Mouse (Mus musculus) retina, postnatal 1 day (tissue): ENCODE data around the gene Ttyh1.
A peak's percentile ranks its signal among the peaks of the same experiment; 100 is the strongest.

Experiments
- DNase-seq: peaks from one replicate; pipeline ENCODE4 v3.0.0-alpha.2; 2012

Gene Ttyh1

DNA sequence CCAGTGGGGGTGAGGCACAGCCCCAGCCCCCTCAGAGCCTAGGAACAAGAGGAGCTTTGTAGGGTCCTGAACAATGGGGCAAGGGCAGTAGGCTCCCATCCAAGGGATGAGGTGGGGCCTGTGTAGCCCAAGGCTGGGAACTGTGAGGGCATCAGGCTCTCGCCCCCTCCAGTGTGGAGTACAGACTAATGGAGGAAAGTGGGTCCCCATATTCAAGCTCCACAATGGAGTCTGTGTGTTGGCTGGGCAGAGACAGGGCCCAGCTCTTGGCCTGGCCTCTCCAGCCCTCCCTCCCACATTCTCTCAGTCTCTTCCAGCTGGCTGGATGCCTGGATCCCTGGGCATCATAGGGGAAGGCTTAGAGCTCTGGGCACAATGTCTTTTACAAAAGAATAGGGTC, 4.5 kb downstream of the Ttyh1 start:
- DNase-seq: peak; percentile 95

DNA sequence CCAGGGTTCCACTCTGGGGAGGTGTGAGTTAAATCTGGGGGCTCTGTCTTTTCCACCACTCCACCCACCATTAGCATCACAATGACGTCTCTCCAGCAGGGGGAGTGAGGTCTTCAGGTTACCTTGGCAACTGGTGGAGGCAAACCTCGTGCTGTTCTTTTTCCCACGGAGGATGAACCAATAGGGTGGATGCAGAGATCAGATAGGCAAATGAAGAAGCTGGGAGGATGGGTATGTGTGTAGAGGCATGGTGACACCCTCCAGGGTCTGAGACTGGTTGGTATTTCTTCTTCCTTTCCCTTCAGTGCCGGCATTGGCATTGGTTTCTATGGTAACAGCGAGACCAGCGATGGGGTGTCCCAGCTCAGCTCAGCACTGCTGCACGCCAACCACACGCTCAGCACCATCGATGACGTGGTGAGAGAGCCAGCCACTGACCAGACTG, 5.1 kb downstream of the Ttyh1 start:
- peak; percentile 95 for DNase-seq

DNA sequence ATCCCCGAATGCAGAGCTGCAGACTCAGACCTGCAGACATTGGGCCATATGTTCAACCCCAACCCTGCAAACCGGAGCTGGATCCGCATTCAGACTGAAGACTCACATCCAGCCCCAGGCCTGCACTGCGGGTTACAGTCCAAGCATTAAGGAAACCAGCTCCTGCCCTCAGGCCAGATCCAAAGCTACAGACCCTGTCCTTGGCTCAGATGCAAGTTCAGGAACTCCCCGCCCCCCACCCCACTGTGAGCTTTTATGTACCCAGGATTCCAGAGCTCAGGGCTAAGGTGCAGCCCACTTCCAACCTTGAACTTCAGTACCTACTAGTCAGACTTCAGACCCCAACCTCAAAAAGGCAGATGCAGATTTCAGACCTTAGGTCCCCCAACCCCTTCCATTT, 5.6 kb downstream of the Ttyh1 start:
- no peak for DNase-seq

DNA sequence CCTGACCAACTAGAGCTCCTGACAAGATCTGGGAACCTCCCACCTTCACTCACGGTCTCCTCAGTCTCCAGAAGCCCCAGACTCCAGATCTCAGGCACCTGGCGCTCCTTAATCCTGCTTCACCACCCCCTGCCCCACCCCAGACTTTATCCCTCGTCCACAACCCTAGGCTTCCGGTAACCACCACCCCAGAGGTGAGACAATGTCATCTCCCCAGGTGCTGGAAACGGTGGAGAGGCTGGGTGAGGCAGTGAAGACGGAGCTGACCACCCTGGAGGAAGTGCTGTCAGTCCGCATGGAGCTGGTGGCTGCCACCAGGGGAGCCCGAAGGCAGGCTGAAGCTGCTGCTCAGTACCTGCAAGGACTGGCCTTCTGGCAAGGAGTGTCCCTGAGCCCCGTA, 6.1 kb downstream of the Ttyh1 start:
- no peak for DNase-seq

DNA sequence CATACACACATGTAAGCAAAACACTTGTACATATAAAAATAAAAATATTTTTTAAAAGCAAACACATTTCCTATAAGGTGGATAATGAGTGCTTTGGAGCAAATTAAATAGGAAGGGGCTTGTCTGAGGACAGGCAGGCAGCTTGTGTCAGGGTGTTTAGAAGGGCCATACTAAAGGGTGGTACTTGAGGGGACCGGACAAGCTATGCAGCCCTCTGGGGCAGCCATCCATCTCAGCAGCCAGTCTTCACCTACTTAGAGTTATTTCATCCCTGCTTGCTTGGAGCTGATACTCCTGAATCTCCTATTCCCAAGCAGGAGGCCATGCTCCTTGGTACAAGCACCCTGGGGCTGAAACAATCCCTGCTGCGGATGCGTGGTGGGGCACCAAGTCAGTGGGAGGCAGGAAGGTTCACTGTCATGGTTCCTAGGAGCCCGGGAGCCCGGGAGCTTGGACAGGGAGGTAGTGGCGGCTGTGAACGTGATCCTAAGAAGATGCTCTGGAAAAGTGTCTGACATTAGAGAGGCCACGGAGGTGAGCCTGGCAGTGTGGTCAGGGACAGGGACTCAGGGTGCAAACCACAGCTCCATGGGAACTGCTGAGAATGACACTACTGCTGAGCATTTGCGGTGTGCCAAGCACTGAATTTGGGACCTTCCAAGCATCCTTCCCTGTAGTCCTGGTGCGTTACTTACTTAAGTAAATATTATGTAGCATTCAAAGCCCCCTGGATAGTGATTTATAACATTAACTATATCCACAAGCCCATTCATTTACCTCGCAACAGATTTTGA, 8.0 kb downstream of the Ttyh1 start:
- no peak for DNase-seq

DNA sequence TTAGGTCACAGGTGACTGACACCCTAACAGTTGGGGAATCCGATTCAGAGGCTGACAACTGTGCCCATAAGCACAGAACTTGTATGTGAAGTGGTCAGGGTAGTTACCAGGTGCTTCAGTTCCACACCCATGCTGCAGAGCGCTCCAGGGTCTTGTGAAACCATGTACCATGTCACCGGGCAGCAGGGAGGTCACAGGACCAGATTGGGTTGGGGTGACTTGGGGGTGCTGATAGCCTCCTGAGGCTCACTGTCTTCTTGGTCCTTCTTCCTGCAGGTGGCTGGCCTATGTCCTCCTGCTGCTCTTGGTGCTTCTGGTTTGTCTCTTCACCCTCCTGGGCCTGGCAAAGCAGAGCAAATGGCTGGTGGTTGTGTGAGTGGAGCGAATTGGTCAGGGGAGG, 8.7 kb downstream of the Ttyh1 start:
- DNase-seq: no peak

DNA sequence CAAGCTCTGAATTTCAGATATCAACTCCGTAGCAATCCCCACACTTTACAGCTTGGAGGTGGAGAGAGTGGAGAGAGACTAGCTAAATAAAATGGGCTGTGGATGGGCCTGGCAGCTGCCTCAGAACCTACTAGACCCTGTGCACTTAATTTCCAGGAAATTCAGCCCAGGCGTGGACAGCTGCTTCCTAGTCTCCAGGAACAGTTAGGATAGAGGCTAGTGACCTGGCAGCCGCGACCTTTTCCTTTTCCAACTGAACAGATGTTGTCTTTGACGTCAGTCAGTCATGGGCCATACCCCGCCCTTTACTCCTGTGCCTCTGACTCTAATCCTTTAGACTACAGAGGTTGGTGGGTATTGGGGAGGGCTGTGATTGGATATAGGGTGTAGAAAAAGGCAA, 9.7 kb downstream of the Ttyh1 start:
- peak; percentile 19 for DNase-seq

DNA sequence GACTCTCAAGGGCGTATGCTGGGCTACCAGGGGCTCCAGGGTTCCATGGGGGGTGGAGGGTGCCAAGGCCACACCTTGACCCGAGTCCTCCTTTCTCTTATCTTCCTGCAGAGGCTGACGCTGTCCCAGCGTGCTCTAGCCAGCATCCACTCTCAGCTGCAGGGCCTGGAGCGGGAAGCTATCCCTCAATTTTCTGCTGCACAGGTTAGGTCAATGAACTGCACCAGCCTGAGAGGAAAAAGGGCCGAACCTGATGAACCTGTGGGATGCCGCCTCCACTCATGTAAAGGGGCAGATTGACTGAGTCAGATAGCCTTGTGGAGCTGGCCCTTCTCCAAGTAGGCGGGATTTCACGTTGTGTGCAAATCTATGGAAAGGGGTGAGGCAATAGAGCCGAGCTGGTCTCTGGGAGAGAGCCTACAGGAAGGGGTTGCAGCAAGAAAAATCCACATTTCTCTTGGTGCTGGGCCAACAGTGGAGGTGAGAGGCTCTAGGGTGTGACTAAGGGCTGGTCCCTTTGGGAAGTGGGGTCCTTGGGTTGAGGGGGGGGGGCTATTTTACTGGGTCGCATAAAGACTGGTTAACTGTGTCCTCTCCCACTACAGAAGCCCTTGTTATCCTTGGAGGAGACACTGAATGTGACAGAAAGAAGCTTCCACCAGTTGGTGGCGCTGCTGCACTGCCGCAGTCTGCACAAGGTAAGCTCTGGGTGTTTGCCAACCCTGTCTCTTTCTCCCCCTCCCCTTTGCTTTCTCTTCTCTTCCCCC, 11.7 kb downstream of the Ttyh1 start:
- DNase-seq: peak; percentile 93

DNA sequence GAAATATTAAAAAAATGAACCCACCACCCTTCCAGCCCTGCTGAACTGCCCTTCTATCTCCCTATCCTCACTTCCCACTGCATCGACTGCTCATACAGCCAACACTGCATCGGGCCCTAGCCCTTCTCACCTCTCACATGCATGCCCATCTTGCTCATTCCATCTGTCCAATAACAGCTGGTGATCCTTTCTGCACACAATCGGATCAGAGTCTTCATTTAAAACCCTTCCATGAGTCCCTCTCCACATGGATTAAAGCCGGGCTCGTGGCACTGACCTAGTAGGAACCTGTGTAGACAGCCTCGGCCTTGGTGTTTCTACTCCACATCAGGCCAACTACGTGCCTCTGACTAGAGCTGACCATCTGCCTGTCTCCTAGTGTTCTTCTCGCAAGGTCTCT, 12.8 kb downstream of the Ttyh1 start:
- DNase-seq: peak; percentile 70

DNA sequence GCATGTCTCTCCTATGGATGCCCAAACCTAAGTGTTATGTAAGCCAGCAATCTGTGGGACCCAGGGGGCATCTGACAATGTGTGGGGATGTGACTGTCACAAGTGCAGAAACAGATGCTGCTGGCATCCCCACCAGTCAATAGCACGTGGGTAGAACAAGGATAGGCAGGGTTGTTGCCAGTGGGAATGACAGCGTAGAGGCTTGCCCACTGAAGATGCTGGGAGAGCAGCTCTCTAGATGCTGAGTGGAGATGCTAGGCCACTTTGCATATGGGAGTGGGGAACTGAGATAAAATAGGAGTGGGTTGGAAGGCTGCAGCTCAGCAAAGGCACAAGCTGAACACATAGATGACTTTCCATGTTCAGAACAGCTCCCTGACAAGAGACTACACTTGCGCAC, 13.4 kb downstream of the Ttyh1 start:
- no peak for DNase-seq

DNA sequence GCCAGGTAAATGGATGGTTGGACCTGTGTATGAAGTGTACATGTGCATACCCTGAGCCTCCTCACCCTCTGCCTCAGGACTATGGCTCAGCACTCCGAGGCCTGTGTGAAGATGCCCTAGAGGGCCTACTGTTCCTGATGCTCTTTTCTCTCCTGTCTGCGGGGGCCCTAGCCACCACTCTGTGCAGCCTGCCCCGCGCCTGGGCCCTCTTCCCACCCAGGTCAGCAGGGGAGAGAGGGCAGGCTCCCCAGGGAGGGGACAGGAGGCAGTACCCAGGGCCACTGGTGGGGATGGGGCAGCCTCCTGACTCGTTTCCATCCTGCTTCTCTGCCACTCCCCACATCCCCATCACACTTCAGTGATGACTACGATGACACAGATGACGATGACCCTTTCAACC, 13.8 kb downstream of the Ttyh1 start:
- no peak for DNase-seq

DNA sequence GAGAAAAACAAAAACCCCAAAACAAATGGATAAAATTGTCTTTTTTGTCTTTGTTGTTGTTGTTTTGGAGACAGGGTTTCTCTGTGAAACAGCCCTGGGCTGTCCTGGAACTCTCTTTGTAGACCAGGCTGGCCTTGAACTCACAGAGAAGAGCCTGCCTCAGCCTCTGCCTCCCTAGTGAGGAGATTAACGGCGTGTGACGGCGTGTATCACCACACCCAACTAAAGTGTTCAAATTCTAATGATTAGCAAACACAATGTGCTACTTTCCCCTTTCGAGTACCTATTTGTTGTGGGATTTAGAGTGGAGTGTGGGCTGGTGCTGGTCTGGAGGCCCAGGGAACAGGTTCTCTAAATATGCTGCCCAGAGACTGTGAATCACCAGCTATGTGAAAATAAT, 15.7 kb downstream of the Ttyh1 start:
- no peak for DNase-seq

DNA sequence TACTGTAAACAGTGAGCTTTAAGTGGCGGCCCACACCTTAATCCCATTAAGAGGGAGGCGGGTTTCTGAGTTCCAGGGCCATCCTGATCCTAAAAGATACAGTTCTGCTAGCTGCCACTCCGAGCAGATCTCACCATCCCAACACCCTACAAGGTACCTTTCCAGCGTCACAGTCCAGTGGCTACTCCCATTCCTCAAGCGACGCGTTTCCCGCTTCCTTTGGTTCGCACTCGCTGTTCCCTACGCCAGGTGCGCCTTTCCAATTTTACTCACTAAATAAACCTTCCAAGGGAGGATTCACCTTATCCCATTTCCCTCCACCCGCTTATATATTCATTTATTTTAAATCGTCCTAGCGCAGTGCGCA, 17.2 kb downstream of the Ttyh1 start:
- no peak for DNase-seq

DNA sequence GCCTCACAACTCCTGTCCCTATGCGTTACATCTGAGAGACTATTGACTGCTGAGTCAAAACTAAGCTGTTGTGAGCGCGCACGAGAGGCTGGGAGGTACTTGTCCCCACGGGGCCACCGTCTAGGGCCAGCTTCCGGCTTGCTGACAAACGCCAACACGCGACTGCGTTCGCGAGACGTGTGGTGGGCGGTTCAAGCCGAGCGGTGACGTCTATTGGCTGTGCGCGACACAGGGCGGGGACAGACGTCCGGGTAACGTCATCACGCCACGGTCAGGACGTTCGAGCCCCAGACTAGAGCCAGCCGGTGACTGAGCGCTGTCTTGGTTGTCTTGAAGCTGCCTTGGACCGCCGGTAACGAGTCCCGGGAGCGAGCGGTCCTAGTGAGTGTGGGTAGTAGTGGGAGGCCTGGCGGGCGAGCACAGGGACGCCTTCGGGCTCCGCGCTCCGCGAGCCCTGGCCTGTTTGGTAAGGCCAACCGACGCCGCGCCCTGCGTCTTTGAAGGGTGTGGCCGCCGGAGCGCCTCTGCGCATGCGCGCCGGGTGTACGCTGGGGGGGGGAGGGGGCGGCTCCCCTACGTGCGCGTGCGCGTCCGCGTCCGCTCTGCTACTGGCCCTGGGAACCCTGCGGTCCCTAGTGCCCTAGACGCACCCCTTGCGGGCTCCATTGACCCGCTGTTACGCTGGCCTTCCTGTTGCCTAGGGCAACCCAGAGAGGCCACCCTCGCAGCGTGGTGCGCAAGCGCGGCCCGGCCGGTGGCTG, 17.7 kb downstream of the Ttyh1 start, which contains the start of gene Leng8:
Gene Leng8, plus strand, starts transcription at position 269 of the 761 bp plus-strand sequence.
- peak; percentile 99 for DNase-seq

DNA sequence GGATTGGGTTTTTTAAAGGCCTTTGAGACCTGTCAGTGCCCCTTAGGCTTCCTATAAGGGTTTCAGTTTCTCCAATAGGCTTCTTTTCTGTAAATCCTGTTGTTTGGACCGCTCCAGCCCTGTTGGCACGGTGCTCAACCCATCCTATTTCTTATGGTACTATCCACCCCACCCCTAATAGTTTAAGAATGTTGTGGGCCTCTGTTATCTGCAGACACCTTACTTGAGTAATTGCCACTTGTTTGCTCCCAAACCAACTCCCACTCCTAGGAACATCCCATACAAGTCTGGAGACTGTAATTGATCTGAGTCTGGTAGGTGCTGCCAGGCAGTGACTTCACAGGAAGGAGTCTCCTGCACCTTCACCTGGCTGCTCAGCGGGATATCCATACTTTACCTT, 18.5 kb downstream of the Ttyh1 start:
- no peak for DNase-seq

DNA sequence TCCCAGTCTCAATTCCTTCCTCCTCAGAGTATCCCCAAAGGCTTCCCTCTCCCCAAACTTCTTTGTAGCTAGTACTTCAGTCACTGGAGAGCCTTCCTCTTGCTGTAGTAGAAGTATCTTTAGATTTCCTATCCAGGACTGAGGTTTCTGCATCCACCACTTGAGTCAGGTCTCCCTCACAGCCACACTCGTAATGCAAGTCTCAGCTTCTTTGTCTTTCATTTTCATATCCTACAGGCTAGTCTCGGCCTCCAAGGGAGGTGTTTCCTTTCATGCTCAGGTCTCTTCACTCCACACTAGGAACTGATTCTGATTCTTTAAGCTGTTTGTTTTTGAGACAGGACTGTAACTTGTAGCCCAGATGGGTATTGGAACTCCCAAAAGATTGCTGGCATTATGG, 19.0 kb downstream of the Ttyh1 start:
- DNase-seq: no peak

DNA sequence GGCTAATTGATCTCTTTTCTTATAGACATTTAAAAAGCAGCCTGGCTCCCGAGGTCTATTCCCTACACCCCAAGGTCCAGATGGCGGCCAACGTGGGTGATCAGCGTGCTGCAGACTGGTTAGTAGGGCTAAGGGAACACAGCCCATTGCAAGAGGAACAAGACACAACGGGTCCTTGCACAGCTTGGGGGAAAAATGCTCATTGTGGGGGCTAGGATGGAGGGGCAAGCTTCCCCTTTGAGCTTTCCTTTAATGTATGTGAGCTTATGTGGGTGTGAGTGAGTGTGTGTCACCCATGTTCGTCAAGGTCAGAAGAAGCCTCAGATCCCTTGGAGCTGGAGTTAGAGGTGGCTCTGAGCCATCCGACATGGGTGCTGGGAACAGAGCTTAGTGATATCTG, 19.5 kb downstream of the Ttyh1 start:
- DNase-seq: no peak

DNA sequence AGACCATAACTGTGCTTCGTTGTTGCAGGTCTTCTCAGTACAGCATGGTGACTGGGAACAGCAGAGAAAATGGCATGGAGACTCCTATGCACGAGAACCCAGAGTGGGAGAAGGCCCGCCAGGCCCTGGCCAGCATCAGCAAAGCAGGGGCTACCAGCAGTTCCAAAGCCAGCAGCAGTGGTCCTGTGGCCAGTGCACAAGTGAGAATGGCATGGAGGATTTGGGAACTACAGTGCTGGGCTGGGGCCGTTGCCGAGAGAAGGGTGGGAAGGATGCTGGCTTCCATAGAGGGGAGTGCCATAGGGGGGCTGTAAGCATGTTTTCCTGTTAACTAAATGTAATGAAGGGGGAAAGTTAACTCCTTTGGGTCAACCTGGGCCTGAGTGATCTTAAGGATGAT, 20.2 kb downstream of the Ttyh1 start:
- DNase-seq: no peak

DNA sequence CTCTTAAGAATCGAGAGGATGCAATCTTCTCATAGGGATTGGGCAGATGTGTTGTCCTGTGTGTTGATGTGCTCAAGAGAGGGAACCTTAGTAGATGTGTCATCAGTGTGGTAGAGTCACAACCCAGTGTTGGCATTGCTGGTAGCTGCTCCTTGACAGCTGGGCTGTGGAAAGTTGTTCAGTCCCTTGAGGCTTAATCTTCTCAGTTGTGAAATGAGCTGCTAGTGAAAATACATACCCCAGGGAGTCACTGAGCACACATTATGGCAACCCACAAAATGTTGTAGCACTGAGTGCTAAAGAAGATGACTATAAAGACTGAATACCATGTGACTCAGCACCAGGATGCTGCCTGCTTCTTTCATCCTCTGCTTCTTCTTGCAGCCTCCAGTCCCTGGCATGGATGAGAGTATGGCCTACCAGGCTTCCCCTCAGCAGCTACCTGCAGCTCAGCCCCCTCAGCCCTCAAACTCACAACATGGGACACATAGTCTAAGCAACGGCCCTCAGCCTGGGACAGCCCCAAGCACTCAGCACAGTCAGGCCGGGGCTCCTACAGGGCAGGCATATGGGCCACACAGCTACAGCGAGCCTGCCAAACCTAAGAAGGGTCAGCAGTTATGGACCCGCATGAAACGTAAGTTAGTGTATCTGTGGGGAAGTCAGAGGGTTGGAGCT, 22.6 kb downstream of the Ttyh1 start:
- DNase-seq: no peak

DNA sequence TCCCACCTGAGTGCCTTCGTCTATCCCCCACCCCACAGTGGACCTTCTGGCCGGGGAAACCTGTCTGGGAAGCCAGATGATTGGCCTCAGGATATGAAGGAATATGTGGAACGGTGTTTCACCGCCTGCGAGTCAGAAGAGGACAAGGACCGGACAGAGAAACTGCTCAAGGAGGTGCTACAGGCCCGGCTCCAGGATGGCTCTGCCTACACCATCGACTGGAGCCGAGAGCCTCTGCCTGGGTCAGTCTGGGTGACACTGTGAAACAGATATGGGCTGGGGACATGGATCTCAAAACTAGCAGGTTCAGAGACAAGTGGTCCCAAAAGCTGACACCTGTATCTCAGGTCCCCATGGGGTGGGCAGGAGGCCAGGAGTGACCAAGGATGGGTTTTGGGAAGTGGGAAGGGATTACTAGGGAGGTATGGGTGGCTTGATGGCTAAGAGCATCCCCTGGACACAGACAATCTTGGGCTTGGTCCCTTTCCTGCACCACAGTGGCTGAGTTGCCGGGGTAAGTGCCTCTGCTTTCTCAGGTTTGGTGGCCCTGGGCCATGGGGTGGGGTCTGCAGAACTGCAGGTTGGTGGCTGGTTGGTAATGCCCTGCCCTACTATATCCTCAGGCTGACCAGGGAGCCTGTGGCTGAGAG, 23.7 kb downstream of the Ttyh1 start:
- DNase-seq: no peak

DNA sequence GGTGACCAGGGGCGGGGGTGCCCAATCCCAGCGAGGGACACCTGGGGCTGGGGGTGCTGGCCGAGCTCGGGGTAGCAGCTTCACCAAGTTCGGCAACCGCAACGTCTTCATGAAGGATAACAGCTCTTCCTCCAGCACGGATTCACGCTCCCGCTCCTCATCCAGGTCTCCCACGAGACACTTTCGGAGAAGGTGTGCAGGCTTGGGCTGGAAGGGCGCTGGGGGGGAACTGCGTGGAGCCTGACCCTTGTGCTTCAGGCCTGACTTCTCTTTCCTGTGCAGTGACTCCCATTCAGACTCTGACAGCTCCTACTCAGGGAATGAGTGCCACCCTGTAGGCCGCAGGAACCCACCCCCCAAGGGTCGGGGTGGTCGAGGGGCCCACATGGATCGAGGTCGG, 24.3 kb downstream of the Ttyh1 start:
- DNase-seq: no peak

DNA sequence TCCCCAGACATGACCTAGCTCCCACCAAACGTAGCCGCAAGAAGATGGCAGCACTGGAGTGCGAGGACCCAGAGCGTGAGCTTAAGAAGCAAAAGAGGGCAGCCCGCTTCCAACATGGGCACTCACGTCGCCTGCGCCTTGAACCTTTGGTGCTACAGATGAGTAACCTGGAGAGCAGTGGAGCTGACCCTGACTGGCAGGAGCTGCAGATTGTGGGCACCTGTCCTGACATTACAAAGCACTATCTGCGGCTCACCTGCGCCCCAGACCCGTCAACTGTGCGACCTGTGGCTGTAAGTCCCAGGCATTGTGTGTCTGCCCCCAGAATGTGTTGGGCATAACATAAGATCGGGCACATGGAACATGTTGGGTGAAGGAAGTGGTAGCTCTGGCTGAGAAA, 24.8 kb downstream of the Ttyh1 start:
- no peak for DNase-seq
